Mouse (Mus musculus) forebrain, embryonic 11.5 days (tissue): ENCODE results near the gene Zkscan1. TPM values are rescaled to one million over a fixed set of nuclear protein-coding genes. Genes with fewer than 3 reads are reported as not detected.
"Not testable (repeated sequence)": the region's sequence is repeated elsewhere in the genome, so short reads cannot be mapped to it uniquely, and the experiment has no call there.

Experiments used
- ATAC-seq: fragments of 200-750 bp; cut with Nextera tagmentation; replicated peaks from 2 replicates; pipeline ENCODE4 v1.8.0; 2017; ENCODE audit warnings: moderate TSS enrichment; ENCODE audit not compliant: low FRiP score
- DNase-seq: peaks from one replicate; pipeline ENCODE4 v3.0.0-alpha.2; 2017; ENCODE audit warnings: low spot score
- H3K27ac ChIP-seq: fragments of 300-500 bp; sonication (generic); 2 replicates; pipeline ENCODE4 v1.5.1; 2014; ENCODE audit warnings: low read depth, low read length
- H3K27me3 ChIP-seq: fragments of 300-500 bp; sonication (generic); 2 replicates; pipeline ENCODE4 v1.6.1; 2014; ENCODE audit warnings: mild to moderate bottlenecking, low read length, mixed read lengths; ENCODE audit not compliant: control insufficient read depth, insufficient read depth
- H3K36me3 ChIP-seq: fragments of 300-500 bp; sonication (generic); 2 replicates; pipeline ENCODE4 v1.6.1; 2014; ENCODE audit warnings: mild to moderate bottlenecking, low read length, moderate library complexity, mixed read lengths; ENCODE audit not compliant: control insufficient read depth, insufficient read depth
- H3K4me1 ChIP-seq: fragments of 300-500 bp; sonication (generic); replicated peaks from 2 replicates; pipeline ENCODE4 v1.6.1; 2014; ENCODE audit warnings: low read length, mixed read lengths; ENCODE audit not compliant: control insufficient read depth, insufficient read depth
- H3K4me2 ChIP-seq: fragments of 300-500 bp; sonication (generic); 2 replicates; pipeline ENCODE4 v1.6.1; 2014; ENCODE audit warnings: low read depth, mild to moderate bottlenecking, low read length, moderate library complexity, mixed read lengths; ENCODE audit not compliant: severe bottlenecking
- H3K4me3 ChIP-seq: fragments of 300-500 bp; sonication (generic); 2 replicates; pipeline ENCODE4 v1.5.1; 2014; ENCODE audit warnings: low read depth, low read length
- H3K9ac ChIP-seq: fragments of 300-500 bp; sonication (generic); 2 replicates; pipeline ENCODE4 v1.6.1; 2014; ENCODE audit warnings: low read length
- H3K9me3 ChIP-seq: fragments of 300-500 bp; sonication (generic); 2 replicates; pipeline ENCODE4 v1.6.1; 2016; ENCODE audit warnings: low read length, mixed read lengths; ENCODE audit not compliant: control insufficient read depth
- WGBS: fragments of 180-500 bp; shearing (Covaris S2); extraction: QIAGEN DNeasy Blood & Tissue Kit; methylation state at CpG from one replicate; pipeline ENCODE4 v1.1.7; 2014; 5-methylcytosine and 5-hydroxymethylcytosine counted together
- polyA plus RNA-seq: library from polyadenylated mRNA; unstranded; fragments of >200 nt; fragmentation: Nextera tagmentation; extraction: Ambion mirVana; gene quantifications from 2 replicates; pipeline ENCODE4 v1.2.1, GENCODE M21; 2014

Gene Zkscan1
- polyA plus RNA-seq: 34.0 and 34.2 TPM in 2 replicates

DNA sequence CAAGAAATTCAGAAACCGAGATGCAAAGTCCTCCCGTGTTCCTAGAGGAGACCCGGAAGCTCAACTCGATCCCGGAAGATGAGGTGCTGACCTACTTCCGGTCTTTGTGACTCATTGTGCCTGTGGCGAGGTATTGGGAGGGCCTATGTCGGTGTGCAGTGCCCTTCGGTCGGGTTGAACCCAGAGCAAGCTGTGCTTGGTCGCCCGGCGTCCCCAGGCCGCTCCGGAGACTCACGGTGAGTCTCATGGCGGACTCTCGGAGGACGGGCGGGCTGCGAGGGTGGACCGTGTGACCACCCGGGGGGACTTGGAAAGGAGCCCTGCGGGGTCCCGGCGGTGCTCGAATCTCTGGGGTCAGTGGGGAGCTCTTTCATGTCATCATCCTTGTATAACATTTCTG lies at the start of gene Zkscan1:
Zkscan1 (plus strand) TSS at position 89 of the 400 bp plus-strand sequence.
- H3K9ac ChIP-seq: peak within 1 kb of the TSS; percentile 99

DNA sequence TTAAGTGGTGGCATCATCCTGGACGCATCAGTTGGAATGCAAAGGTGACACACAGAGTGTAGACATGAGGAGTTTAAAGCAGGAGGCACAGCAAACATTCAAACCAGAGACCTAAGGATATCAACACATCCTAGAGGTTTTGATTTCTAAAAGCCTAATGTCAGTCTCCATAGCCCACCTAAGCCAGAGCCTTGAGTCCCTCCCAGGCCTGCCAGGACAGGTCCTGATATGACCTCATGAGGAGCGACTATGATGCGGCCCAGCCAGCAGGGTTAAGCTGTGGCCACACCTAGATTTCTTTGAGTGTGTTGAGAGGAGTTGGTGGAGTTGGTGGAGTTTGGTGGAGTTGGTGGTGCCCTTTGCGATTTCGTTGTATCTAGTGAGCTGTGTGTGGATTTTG lies 32.0 kb upstream of the Zkscan1 start, which contains the start of gene Smok3c:
Smok3c (plus strand) TSS at position 301 of the 400 bp plus-strand sequence.
- not testable (repeated sequence) for ATAC-seq, H3K4me3 ChIP-seq, H3K4me2 ChIP-seq, H3K27ac ChIP-seq, H3K4me1 ChIP-seq, H3K9ac ChIP-seq, H3K9me3 ChIP-seq, DNase-seq, H3K27me3 ChIP-seq, H3K36me3 ChIP-seq
- no CpG with 5 or more reads among the region's 5 CpGs for WGBS

More for the DNA sequence above, at the start of gene Zkscan1:
- peak within 1 kb of the TSS; percentile 94 for H3K4me3 ChIP-seq
- DNase-seq (peak; percentile 86), ATAC-seq (peak; percentile 94)
- peak within 1 kb of the TSS; percentile 66 for H3K27ac ChIP-seq
- peak within 1 kb of the TSS; percentile 70 for H3K4me2 ChIP-seq
- no peaks in the 10 kb centered on the region for H3K9me3 ChIP-seq
- whole genome bisulfite sequencing: under 1% methylated on average over 27 of the region's 27 CpGs
- no peaks in the 10 kb centered on the region for H3K27me3 ChIP-seq
- H3K36me3 ChIP-seq: no peaks in the 10 kb centered on the region; the same call in 1 of the 2 replicates
- H3K4me1 ChIP-seq: peaks cover 4% of the 10 kb centered on the region; the same call in 1 of the 2 replicates

DNA sequence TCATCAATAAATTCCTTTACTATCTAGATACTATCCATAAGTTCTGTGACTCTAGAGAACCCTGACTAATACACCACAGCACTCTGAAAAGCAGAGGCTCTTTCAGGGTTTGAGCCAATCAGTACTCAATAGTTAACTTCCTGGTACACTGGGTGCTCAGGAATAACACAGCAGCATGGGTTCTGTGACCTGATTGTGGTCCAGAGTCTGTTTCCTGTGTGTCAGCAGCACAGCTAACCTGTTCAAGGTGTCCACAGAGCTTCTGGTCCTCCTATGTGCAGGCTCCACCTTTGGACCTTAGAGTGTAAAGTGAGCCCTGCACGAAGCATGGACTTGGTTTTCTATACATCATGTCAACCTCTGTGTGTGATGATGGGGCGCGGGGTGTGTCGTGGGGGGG lies 11.1 kb upstream of the Zkscan1 start:
- H3K4me3 ChIP-seq: no peak overlapping the region
- no peak overlapping the region for H3K4me2 ChIP-seq
- no peaks in the 10 kb centered on the region for H3K36me3 ChIP-seq
- H3K9me3 ChIP-seq: no peaks in the 10 kb centered on the region
- DNase-seq (no peak), ATAC-seq (no peak)
- WGBS: 86% methylated on average over 4 of the region's 4 CpGs
- no peaks in the 10 kb centered on the region for H3K27me3 ChIP-seq
- no peaks in the 10 kb centered on the region for H3K4me1 ChIP-seq
- no peak overlapping the region for H3K9ac ChIP-seq
- no peak overlapping the region for H3K27ac ChIP-seq

DNA sequence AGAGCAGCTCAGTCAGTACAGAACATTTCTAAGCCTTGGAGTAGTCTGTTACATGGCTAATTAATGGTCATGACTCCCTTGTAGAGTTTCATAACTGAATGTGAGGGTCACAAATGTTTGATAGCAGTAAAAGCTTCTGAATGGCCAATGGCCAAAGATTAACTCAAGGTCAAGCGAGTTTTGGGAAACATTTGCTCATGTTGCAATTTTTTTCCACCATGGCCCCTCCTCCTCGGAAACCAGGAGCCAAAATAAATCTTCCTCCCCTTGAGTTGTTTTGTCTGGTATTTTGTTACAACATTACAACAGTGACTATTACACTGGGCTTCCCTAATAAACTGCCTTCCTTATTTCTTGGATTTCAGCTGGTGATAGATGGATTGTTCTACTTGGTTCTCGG lies 9.2 kb upstream of the Zkscan1 start:
- Histone ChIP-seq H3K9ac (no peak overlapping the region), H3K27me3 (no peaks in the 10 kb centered on the region), H3K4me1 (no peaks in the 10 kb centered on the region), H3K4me2 (no peak overlapping the region), H3K4me3 (no peak overlapping the region), H3K36me3 (no peaks in the 10 kb centered on the region), H3K9me3 (no peaks in the 10 kb centered on the region), H3K27ac (no peak overlapping the region)
- DNase-seq (no peak), ATAC-seq (no peak)
- 78% methylated on average over 3 of the region's 3 CpGs for WGBS

DNA sequence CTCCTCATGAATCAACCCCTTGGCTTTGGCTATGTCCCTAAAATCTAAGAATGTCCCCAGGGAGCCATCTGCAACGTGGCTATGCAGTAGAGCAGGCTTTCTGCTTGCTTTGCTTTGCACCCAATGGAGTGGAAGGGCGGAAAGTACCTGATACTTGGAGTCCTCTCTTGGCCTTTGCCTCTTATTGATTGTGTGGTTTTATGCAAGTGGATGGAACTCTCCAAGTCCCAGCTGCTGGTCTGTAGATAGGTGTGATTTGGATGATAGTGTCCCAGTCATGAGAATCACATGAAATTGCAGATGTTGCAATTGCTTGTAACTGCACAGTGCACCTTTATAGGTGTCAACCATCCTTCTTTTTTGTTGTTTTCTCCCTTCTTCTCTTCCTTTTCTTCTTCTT lies 8.7 kb upstream of the Zkscan1 start:
- Histone ChIP-seq H3K36me3 (no peaks in the 10 kb centered on the region), H3K4me2 (no peak overlapping the region), H3K4me3 (no peak overlapping the region), H3K9me3 (no peaks in the 10 kb centered on the region), H3K27ac (no peak overlapping the region), H3K9ac (no peak overlapping the region), H3K4me1 (no peaks in the 10 kb centered on the region), H3K27me3 (no peaks in the 10 kb centered on the region)
- DNase-seq: no peak
- WGBS: 50% methylated on average over 2 of the region's 2 CpGs
- ATAC-seq: no peak

DNA sequence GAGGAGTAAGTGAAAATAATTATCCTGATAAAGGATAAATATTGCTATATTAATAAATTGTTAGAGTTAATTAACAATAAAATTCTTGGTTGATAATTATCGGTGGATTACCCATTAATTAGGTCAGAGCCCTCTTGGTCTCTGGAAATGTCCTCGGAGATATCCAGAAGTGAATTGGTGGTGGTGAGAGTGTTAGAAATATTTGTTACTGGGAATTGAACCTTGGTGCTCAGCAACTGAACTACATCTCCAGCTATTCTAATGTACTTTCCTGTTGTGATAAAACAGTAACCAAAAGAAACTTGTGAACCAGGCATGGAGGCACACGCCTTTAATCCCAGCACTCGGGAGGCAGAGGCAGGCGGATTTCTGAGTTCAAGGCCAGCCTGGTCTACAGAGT lies 4.4 kb upstream of the Zkscan1 start:
- ATAC-seq (no peak), DNase-seq (no peak)
- Histone ChIP-seq H3K27me3 (no peaks in the 10 kb centered on the region), H3K9me3 (no peaks in the 10 kb centered on the region), H3K4me1 (no peaks in the 10 kb centered on the region), H3K4me3 (no peak overlapping the region), H3K27ac (no peak overlapping the region), H3K36me3 (no peaks in the 10 kb centered on the region), H3K9ac (no peak overlapping the region), H3K4me2 (no peak overlapping the region)
- WGBS: 88% methylated on average over 5 of the region's 5 CpGs

DNA sequence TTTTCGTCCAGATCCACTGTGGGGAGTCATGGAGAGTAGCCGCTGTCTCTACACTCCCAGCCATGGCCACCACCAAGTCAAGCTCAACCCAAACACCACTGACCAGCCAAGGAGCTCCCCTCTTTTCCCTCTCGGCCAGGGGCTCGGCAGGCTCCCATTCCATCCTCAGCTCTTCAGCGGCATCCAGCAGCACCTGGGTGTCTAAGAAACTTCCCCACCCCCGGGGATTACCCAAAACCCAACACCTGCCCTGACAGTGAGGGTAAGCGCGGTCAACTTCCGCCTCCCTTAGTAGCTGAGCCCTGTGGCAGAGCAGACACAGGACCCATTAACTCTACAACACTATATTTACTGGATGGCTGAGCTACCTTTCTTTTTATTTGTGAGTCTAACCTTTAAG lies 3.4 kb upstream of the Zkscan1 start:
- WGBS: 86% methylated on average over 9 of the region's 9 CpGs
- H3K4me3 ChIP-seq: no peak overlapping the region
- no peak for DNase-seq
- H3K9me3 ChIP-seq: no peaks in the 10 kb centered on the region
- no peak overlapping the region for H3K27ac ChIP-seq
- H3K9ac ChIP-seq: no peak overlapping the region
- ATAC-seq: no peak
- no peak overlapping the region for H3K4me2 ChIP-seq
- H3K4me1 ChIP-seq: peaks cover 2% of the 10 kb centered on the region; the same call in 1 of the 2 replicates
- no peaks in the 10 kb centered on the region for H3K27me3 ChIP-seq
- H3K36me3 ChIP-seq: no peaks in the 10 kb centered on the region

DNA sequence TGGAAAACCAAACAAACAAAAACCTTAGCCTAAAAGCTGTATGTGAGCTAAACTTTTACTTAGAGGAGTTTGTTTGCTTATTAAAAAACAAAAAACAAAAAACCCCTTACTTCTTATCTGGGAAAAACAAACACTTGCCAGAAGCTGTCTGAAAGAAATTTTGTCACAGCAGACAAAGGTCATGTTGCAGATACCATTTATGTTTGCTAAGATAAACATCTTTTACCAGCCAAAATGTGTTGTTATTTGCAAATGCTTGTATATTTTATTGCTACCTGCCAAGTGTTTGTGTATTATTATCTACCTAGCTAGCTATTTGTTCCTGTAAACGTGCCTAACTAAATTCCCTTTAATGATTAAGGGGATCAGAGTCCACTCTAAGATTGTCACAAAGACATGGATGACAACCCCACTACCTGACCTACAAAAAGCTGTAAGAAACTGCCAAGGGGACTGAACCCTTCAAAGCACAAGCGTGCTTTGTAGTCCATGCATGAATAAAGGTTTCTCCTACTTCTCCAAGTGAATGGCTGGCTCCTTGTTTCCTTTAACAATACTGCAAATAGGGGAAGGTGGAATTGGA lies 1.5 kb upstream of the Zkscan1 start:
- Histone ChIP-seq H3K4me3 (no peak overlapping the region), H3K9me3 (no peaks in the 10 kb centered on the region), H3K27ac (no peak overlapping the region), H3K4me2 (no peak overlapping the region), H3K4me1 (peaks cover 4% of the 10 kb centered on the region; the same call in 1 of the 2 replicates), H3K27me3 (no peaks in the 10 kb centered on the region), H3K9ac (no peak overlapping the region), H3K36me3 (no peaks in the 10 kb centered on the region; the same call in 1 of the 2 replicates)
- 71% methylated on average over 2 of the region's 2 CpGs for WGBS
- no peak for DNase-seq
- ATAC-seq: no peak

DNA sequence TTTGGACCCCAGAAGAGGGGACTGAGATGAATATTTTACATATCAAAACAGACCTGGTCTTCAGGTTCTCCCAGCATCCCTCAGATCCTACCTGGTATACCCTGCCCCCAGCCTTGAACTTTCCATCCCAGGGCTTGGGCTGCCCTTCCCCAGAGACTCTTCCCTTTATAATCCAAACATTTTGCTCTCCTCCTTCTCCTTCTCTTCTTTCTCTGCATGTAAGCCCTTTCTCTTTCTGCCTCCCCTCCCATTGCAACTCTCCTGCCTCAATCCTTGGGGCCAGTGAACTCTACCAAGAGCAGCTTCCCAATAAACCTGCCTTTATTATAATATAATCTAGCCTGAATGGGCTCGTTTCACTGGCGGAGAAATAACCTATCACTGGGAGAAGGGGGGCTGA lies 948 bp upstream of the Zkscan1 start:
- no peak for ATAC-seq
- Histone ChIP-seq H3K9ac (no peak overlapping the region), H3K27me3 (no peaks in the 10 kb centered on the region), H3K4me3 (no peak overlapping the region), H3K36me3 (no peaks in the 10 kb centered on the region; the same call in 1 of the 2 replicates), H3K9me3 (no peaks in the 10 kb centered on the region), H3K27ac (no peak overlapping the region), H3K4me2 (no peak overlapping the region), H3K4me1 (peaks cover 4% of the 10 kb centered on the region; the same call in 1 of the 2 replicates)
- DNase-seq: no peak
- 89% methylated on average over 2 of the region's 2 CpGs for WGBS
